Mouse (Mus musculus) left cerebral cortex, adult 8-10 months (tissue): ENCODE measurements around the gene Elovl3. TPM values are rescaled to one million over a fixed set of nuclear protein-coding genes. Genes with fewer than 3 reads are reported as not detected.
A peak's percentile ranks its signal among the peaks of the same experiment; 100 is the strongest.
"Not testable (repeated sequence)": the region's sequence is repeated elsewhere in the genome, so short reads cannot be mapped to it uniquely, and the experiment has no call there.

Experiments
- DNase-seq, 2 experiments: peaks; one replicate each; pipeline ENCODE4 v3.0.0; 2022; ENCODE audit warnings: low spot score in 2 of 2
- total RNA-seq, 4 experiments: library from RNA; stranded (reverse); gene quantifications; 2 replicates each; pipeline ENCODE4 v1.2.4; 2022

Gene Elovl3
- total RNA-seq, 4 experiments from 2014 or later, result not detected

GRCm38 (mm10) chr19:46135789-46136638 is 4.3 kb downstream of the Elovl3 start:
- no peak for DNase-seq

DNA sequence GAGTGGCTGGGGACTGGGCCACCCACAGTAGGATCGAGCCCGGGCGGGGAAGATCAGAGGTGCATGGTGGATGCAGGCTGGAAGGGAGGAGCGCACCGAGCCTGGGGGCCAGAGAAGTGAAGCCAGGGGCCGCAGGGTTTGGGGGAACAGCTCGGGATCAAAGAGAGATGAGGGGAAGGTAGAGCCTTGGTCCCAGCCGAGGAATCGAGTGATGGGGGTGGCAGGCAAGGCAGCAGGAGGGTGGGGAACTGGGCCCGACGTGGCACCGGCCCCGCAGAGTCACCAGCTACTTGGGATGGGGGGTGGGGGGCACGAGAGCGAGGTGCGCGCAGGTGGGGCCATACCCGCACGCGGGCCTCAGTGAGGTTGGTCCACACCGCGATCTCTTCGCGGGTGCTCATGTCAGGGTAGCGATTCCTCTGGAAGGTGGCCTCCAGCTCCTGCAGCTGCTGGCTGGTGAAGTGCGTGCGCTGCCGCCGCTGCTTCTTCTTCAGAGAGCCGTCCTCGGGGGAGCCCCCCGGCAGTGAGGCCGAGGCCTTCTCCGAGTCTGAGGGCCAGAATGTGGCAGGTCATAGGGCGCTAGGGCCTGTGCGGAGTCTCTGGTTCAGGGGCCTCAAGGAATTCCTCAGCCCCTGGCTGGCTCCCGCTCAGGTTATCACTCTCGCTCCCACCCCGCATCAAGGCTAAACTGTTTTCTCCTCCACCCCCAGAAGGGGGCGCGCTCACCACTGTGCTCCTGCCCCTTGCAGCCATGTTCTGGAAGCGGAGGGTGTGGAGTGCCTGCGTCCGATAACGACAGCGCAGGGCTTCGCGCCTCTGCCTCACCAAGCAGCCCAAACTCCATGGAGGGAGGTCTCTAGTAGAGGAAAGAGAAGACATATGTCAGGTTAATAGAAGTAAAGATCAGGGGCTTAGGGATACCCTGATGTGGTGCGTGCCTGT is 5.2 kb downstream of the Elovl3 start:
- peak in 1 of 2 experiments; percentile 34 for DNase-seq

DNA sequence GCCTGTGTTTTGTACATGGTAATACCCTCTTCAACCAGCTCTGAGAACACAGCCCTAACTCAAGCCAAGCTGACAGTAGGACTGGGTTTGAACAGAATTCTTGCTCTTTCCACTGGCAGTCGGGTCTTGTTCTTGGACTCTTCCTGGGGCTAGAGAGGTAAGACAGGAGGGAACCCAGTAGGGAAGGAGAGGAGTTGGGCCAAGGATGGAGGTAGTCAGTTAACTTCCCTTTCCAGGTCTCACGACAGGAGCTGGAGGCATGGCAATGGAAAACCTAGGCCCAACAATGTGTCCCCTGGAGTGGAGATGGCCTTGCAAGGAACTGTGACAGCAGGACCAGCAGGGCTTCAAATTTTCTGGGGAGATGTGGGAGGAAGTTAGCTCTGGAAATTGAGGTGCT is 8.6 kb downstream of the Elovl3 start:
- no peak for DNase-seq

DNA sequence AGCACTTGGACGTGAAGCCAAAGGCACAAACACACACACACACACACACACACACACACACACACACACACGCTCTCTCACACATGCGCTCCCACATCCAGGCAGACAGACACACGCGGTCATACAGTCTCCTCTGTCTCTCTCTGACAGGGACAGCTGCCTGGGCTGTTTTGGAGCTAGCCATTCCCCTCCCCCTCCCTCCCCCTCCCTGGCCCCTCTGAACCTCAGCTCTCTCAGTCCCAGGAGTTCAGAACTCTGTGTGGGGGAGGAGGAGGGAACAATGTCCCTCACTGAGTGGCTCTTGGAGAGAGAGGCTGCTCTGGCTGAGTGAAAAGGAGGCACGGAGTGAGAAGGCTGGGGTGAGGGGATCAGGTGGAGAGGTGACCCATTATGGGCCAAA is 9.4 kb downstream of the Elovl3 start:
- DNase-seq, result no peak

- DNase-seq, result no peak
These were observed 16.0 kb downstream of the Elovl3 start, which contains the start of gene Pitx3 for GRCm38 (mm10) chr19:46147511-46148371. Gene Pitx3 (minus strand): TSS chr19:46148326.

- no peak for DNase-seq
These were observed 16.7 kb downstream of the Elovl3 start for GRCm38 (mm10) chr19:46148372-46148760.

- no peak for DNase-seq
These were observed 17.4 kb downstream of the Elovl3 start for GRCm38 (mm10) chr19:46149091-46149490.

GRCm38 (mm10) chr19:46152127-46152803 is 20.6 kb downstream of the Elovl3 start, which contains the start of gene Gbf1:
Gene Gbf1 (plus strand): TSS chr19:46152509.
- peak; percentile 87 to 98 for DNase-seq

DNA sequence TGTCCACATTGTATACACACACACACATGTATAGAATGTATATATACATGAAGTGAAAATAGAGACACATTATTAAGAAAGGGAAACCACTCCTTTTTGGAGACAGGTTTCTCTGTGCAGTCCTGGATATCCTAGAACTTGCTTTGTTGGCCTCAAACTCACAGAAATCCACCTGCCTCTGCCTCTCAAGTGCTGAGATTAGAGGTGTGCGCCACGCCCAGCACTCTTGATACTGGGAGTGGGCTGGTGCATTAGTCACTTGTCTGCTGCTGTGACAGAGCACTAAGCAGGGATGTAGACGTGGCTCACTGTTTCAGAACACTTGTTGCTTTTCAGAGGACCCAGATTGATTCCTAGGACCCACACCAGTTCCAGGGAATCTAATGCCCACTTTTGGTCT is 34.3 kb downstream of the Elovl3 start:
- DNase-seq, result no peak

- DNase-seq, result not testable (repeated sequence)
These were observed 35.5 kb downstream of the Elovl3 start for GRCm38 (mm10) chr19:46167169-46167568.

GRCm38 (mm10) chr19:46169396-46169795 is 37.7 kb downstream of the Elovl3 start:
- DNase-seq, result no peak

- no peak for DNase-seq
These were observed 38.2 kb downstream of the Elovl3 start for GRCm38 (mm10) chr19:46169913-46170312.

- no peak for DNase-seq
These were observed 40.8 kb downstream of the Elovl3 start for GRCm38 (mm10) chr19:46172541-46172940.

GRCm38 (mm10) chr19:46175173-46175572 is 43.5 kb downstream of the Elovl3 start:
- no peak for DNase-seq

GRCm38 (mm10) chr19:46177046-46177445 is 45.3 kb downstream of the Elovl3 start:
- DNase-seq, result no peak

GRCm38 (mm10) chr19:46180274-46180673 is 48.6 kb downstream of the Elovl3 start:
- DNase-seq, result no peak

- no peak for DNase-seq
These were observed 50.5 kb downstream of the Elovl3 start for GRCm38 (mm10) chr19:46182241-46182640.
